Mouse (Mus musculus): ENCODE results near the gene Rdh1.

DNA sequence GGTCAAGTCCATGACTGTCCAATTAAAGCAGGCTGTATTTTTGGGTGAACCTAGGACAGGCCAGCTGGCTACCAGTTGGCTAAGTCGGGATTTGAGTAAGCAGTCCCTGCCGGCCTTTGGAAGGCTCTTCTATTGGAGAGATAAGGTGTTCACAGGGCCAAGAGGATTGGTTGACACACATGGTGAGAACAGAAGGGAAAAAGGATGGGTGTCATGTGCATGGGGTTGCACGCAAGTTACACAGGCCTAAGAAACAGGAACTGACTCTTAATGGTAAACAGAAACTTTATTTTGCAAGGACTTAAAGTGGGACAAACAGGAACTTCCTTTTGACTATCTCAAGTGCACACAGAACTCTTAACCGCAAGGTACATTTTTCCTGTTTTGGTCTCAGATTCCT is 22.6 kb upstream of the Rdh1 start:
- TF ChIP-seq POLR2A (IDR thresholded peaks at IDR 0.05; ENCODE audit: borderline replicate concordance, extremely low read depth, low read depth, low read length) (no peak), CTCF (IDR thresholded peaks at IDR 0.05; ENCODE audit: insufficient read depth, low read length) (no peak)

All from lung, adult 2 months (tissue).